Mouse (Mus musculus): Measurements from ENCODE around the gene OR5BS1P.

DNA sequence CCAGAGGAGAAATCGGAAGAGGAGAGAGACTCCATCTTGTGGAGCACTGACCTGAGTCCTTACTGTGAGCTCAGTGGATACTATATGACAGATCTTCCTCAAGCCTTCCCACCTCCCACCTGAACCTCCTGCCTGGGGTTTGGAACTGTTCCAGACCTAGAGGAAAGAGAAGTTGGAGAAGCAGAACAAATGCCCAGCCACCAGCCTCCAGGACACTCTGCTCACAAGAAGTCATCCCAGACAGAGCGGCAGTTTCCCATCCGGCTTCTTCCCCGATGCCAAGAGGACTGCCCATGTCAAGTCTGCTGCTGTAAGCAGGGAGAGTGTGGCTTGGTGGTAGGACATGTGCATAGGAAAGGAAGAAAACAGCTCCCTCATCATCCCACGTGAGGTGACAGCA lies 6.6 kb downstream of the OR5BS1P start:
- TF ChIP-seq CTCF (IDR thresholded peaks at IDR 0.05; ENCODE audit: low read depth) (no peak), EP300 (optimal IDR thresholded peaks at IDR 0.05) (no peak)

Measured in stomach, postnatal 0 days (tissue).